Comparison of ENCODE assay signal across 12 mouse cellular contexts in genomic region chr4:151738280-151738679, GRCm38 (mm10).
A peak's percentile ranks its signal among the peaks of the same experiment; 100 is the strongest.
DNase-seq lines count a peak whose midpoint lies in the region; ATAC-seq lines count a peak whose summit lies in the region.
"Had no signal": no experiment of that assay in that cellular context is flagged by ENCODE, and none has a peak within 500 bp of the region (broad histone marks: within the 10 kb centered on the region; RNA-seq: fewer than 3 reads in every experiment).

No protein-coding gene starts in this region.

- no peaks in the 10 kb centered on the region for H3K27me3 ChIP-seq in forebrain, embryonic 14.5 days (replicated peaks; ENCODE audit: control insufficient read depth, insufficient read depth, low read length)
- no peaks in the 10 kb centered on the region for H3K27me3 ChIP-seq in forebrain, embryonic 10.5 days (ENCODE audit: poor library complexity, severe bottlenecking)
- H3K27me3 ChIP-seq in hindbrain, embryonic 10.5 days (ENCODE audit: insufficient read depth, poor library complexity, severe bottlenecking), result no peaks in the 10 kb centered on the region
- H3K27me3 ChIP-seq in hindbrain, embryonic 11.5 days (ENCODE audit: control insufficient read depth, insufficient read depth, low read length), result no peaks in the 10 kb centered on the region
- no peaks in the 10 kb centered on the region for H3K27me3 ChIP-seq in neural tube, embryonic 15.5 days (replicated peaks)
- H3K27me3 ChIP-seq: liver, embryonic 15.5 days had no signal

- H3K36me3 ChIP-seq in forebrain, embryonic 14.5 days (ENCODE audit: control insufficient read depth, insufficient read depth, low read length), result no peaks in the 10 kb centered on the region
- no peaks in the 10 kb centered on the region for H3K36me3 ChIP-seq in forebrain, embryonic 10.5 days (replicated peaks)
- no peaks in the 10 kb centered on the region for H3K36me3 ChIP-seq in hindbrain, embryonic 10.5 days
- H3K36me3 ChIP-seq in hindbrain, embryonic 11.5 days (ENCODE audit: control insufficient read depth, insufficient read depth, low read length), result no peaks in the 10 kb centered on the region
- no peaks in the 10 kb centered on the region for H3K36me3 ChIP-seq in neural tube, embryonic 15.5 days
- H3K36me3 ChIP-seq: G1E; liver, embryonic 15.5 days had no signal

- no peak overlapping the region for H3K27ac ChIP-seq in forebrain, embryonic 14.5 days (ENCODE audit: low read depth, low read length)
- H3K27ac ChIP-seq in forebrain, embryonic 10.5 days, result no peak overlapping the region
- peak overlapping the region; percentile 8; the same call in 1 of the 2 replicates for H3K27ac ChIP-seq in hindbrain, embryonic 10.5 days
- no peak overlapping the region for H3K27ac ChIP-seq in hindbrain, embryonic 11.5 days (ENCODE audit: low read depth, low read length)
- H3K27ac ChIP-seq in neural tube, embryonic 15.5 days (replicated peaks), result 0 out of 2 replicates have a peak overlapping the region, but pooled peaks have one; percentile 28

- ATAC-seq in forebrain, embryonic 14.5 days, result no peak
- ATAC-seq in hindbrain, embryonic 11.5 days (ENCODE audit: low FRiP score), result no peak
- no peak for ATAC-seq in neural tube, embryonic 15.5 days (ENCODE audit: low FRiP score)

- no peak overlapping the region for H3K4me2 ChIP-seq in forebrain, embryonic 14.5 days (ENCODE audit: low read length)
- H3K4me2 ChIP-seq in hindbrain, embryonic 11.5 days (replicated peaks; ENCODE audit: low read depth, low read length), result no peak overlapping the region
- no peak overlapping the region for H3K4me2 ChIP-seq in neural tube, embryonic 15.5 days
- H3K4me2 ChIP-seq: liver, embryonic 15.5 days had no signal

- H3K9me3 ChIP-seq in forebrain, embryonic 14.5 days (replicated peaks; ENCODE audit: control insufficient read depth, low read length), result no peaks in the 10 kb centered on the region
- no peaks in the 10 kb centered on the region for H3K9me3 ChIP-seq in forebrain, embryonic 10.5 days
- H3K9me3 ChIP-seq in hindbrain, embryonic 10.5 days, result no peaks in the 10 kb centered on the region
- no peaks in the 10 kb centered on the region for H3K9me3 ChIP-seq in hindbrain, embryonic 11.5 days (ENCODE audit: control insufficient read depth, low read length)
- H3K9me3 ChIP-seq in neural tube, embryonic 15.5 days (replicated peaks), result no peaks in the 10 kb centered on the region
- H3K9me3 ChIP-seq: liver, embryonic 15.5 days had no signal

- DNase-seq in forebrain, embryonic 14.5 days (ENCODE audit: low spot score), result peak; percentile 50
- no peak for DNase-seq in forebrain, embryonic 10.5 days (ENCODE audit: extremely low spot score, low spot score)
- no peak for DNase-seq in hindbrain, embryonic 10.5 days (ENCODE audit: low spot score)
- DNase-seq in hindbrain, embryonic 11.5 days (ENCODE audit: low spot score), result no peak
- DNase-seq in testis, postnatal 10 days (ENCODE audit: low spot score), result peak; percentile 56
- no peak for DNase-seq in testis, postnatal 14 days (ENCODE audit: low spot score)
- no peak for DNase-seq in embryo, embryonic 10.5 days (ENCODE audit: low spot score)
- DNase-seq: cerebellum, adult 9-10 months; kidney, adult 8-10 months had no signal

- peaks cover 10% of the 10 kb centered on the region; the same call in 1 of the 2 replicates for H3K4me1 ChIP-seq in forebrain, embryonic 14.5 days (ENCODE audit: control insufficient read depth, insufficient read depth, low read length)
- peaks cover 9% of the 10 kb centered on the region; the same call in 1 of the 2 replicates for H3K4me1 ChIP-seq in forebrain, embryonic 10.5 days
- peaks cover 29% of the 10 kb centered on the region; the same call in 1 of the 2 replicates for H3K4me1 ChIP-seq in hindbrain, embryonic 10.5 days (replicated peaks)
- H3K4me1 ChIP-seq in hindbrain, embryonic 11.5 days (replicated peaks; ENCODE audit: control insufficient read depth, insufficient read depth, low read length), result 0 out of 2 replicates have a peak, but pooled peaks cover 4% of the 10 kb centered on the region
- H3K4me1 ChIP-seq in neural tube, embryonic 15.5 days, result peaks cover 40% of the 10 kb centered on the region

- no peak overlapping the region for H3K4me3 ChIP-seq in forebrain, embryonic 14.5 days (ENCODE audit: low read depth, low read length)
- no peak overlapping the region for H3K4me3 ChIP-seq in forebrain, embryonic 10.5 days
- H3K4me3 ChIP-seq in hindbrain, embryonic 10.5 days, result no peak overlapping the region
- no peak overlapping the region for H3K4me3 ChIP-seq in hindbrain, embryonic 11.5 days (ENCODE audit: low read depth, low read length)
- H3K4me3 ChIP-seq in neural tube, embryonic 15.5 days (replicated peaks), result no peak overlapping the region
- H3K4me3 ChIP-seq: liver, embryonic 15.5 days had no signal

- H3K9ac ChIP-seq in forebrain, embryonic 14.5 days (ENCODE audit: low read length), result no peak overlapping the region
- no peak overlapping the region for H3K9ac ChIP-seq in hindbrain, embryonic 11.5 days (ENCODE audit: low read depth, low read length)
- no peak overlapping the region for H3K9ac ChIP-seq in neural tube, embryonic 15.5 days (replicated peaks)
- H3K9ac ChIP-seq: liver, embryonic 15.5 days had no signal

- 64% methylated on average over 5 of the region's 5 CpGs for WGBS in forebrain, embryonic 14.5 days
- 88% methylated on average over 5 of the region's 5 CpGs for WGBS in forebrain, embryonic 10.5 days
- WGBS in hindbrain, embryonic 10.5 days, result 89% methylated on average over 5 of the region's 5 CpGs
- 88% methylated on average over 5 of the region's 5 CpGs for WGBS in hindbrain, embryonic 11.5 days
- WGBS in neural tube, embryonic 15.5 days, result 74% methylated on average over 5 of the region's 5 CpGs

Comparison
In these comparisons a context has a peak if more than half of its experiments do, and no peak if none do; other contexts are left out.
1. DNase-seq: peak in forebrain, embryonic 14.5 days (single experiment) and testis, postnatal 10 days (single experiment); none in forebrain, embryonic 10.5 days (single experiment), hindbrain, embryonic 10.5 days (single experiment), hindbrain, embryonic 11.5 days (single experiment), testis, postnatal 14 days (single experiment) and embryo, embryonic 10.5 days (single experiment).
2. H3K27ac ChIP-seq: peak in hindbrain, embryonic 10.5 days (single experiment) and neural tube, embryonic 15.5 days (single experiment); none in forebrain, embryonic 14.5 days (single experiment), forebrain, embryonic 10.5 days (single experiment) and hindbrain, embryonic 11.5 days (single experiment).